Mouse (Mus musculus) embryonic facial prominence, embryonic 14.5 days (tissue): ENCODE results near the gene Tmem98. TPM values are rescaled to one million over a fixed set of nuclear protein-coding genes. Genes with fewer than 3 reads are reported as not detected.

ENCODE experiments used
- ATAC-seq: fragments of 200-750 bp; cut with Nextera tagmentation; 2 replicates; pipeline ENCODE4 v1.8.0; 2017; ENCODE audit warnings: low read depth, moderate number of reproducible peaks, moderate TSS enrichment
- DNase-seq: peaks from one replicate; pipeline ENCODE4 v3.0.0-alpha.2; 2015; ENCODE audit warnings: low spot score
- H3K27ac ChIP-seq: fragments of 300-500 bp; sonication (generic); replicated peaks from 2 replicates; pipeline ENCODE4 v1.5.1; 2014; ENCODE audit warnings: low read depth, mild to moderate bottlenecking, low read length, moderate library complexity
- H3K27me3 ChIP-seq: fragments of 300-500 bp; sonication (generic); replicated peaks from 2 replicates; pipeline ENCODE4 v1.6.1; 2014; ENCODE audit warnings: low read length; ENCODE audit not compliant: control insufficient read depth, insufficient read depth
- H3K36me3 ChIP-seq: fragments of 300-500 bp; sonication (generic); 2 replicates; pipeline ENCODE4 v1.6.1; 2014; ENCODE audit warnings: low read length, mixed read lengths; ENCODE audit not compliant: control insufficient read depth, insufficient read depth
- H3K4me1 ChIP-seq: fragments of 300-500 bp; sonication (generic); 2 replicates; pipeline ENCODE4 v1.6.1; 2014; ENCODE audit warnings: antibody characterized with exemption, low read length; ENCODE audit not compliant: control insufficient read depth, insufficient read depth
- H3K4me2 ChIP-seq: fragments of 300-500 bp; sonication (generic); 2 replicates; pipeline ENCODE4 v1.6.1; 2014; ENCODE audit warnings: low read depth, mild to moderate bottlenecking, low read length, moderate library complexity, mixed read lengths
- H3K4me3 ChIP-seq: fragments of 300-500 bp; sonication (generic); 2 replicates; pipeline ENCODE4 v1.5.1; 2014; ENCODE audit warnings: low read depth, mild to moderate bottlenecking, low read length
- H3K9ac ChIP-seq: fragments of 300-500 bp; sonication (generic); 2 replicates; pipeline ENCODE4 v1.6.1; 2014; ENCODE audit warnings: low read depth, mild to moderate bottlenecking, low read length, moderate library complexity, mixed read lengths
- H3K9me3 ChIP-seq: fragments of 300-500 bp; sonication (generic); 2 replicates; pipeline ENCODE4 v1.6.1; 2016; ENCODE audit warnings: low read length; ENCODE audit not compliant: control insufficient read depth
- WGBS: fragments of 180-500 bp; shearing (Covaris S2); extraction: QIAGEN DNeasy Blood & Tissue Kit; methylation state at CpG from one replicate; pipeline ENCODE4 v1.1.7; 2014; 5-methylcytosine and 5-hydroxymethylcytosine counted together
- polyA plus RNA-seq: library from polyadenylated mRNA; unstranded; fragments of >200 nt; fragmentation: Nextera tagmentation; extraction: Ambion mirVana; gene quantifications from 2 replicates; pipeline ENCODE4 v1.2.1, GENCODE M21; 2014

Gene Tmem98
- polyA plus RNA-seq, 1 experiment from 2014 or later, result 60.4 TPM

- H3K4me1 ChIP-seq, result no peaks in the 10 kb centered on the region
- no peak overlapping the region for H3K4me3 ChIP-seq
- H3K36me3 ChIP-seq, result no peaks in the 10 kb centered on the region
- H3K27me3 ChIP-seq, result no peaks in the 10 kb centered on the region
- ATAC-seq, result no peak
- H3K9me3 ChIP-seq, result no peaks in the 10 kb centered on the region
- H3K9ac ChIP-seq, result no peak overlapping the region
- no peak overlapping the region for H3K27ac ChIP-seq
- DNase-seq, result no peak
- 75% methylated on average over 3 of the region's 3 CpGs for WGBS
- H3K4me2 ChIP-seq, result no peak overlapping the region
Observed at GRCm38 (mm10) chr11:80853014-80853413, 43.0 kb downstream of the Tmem98 start.

DNA sequence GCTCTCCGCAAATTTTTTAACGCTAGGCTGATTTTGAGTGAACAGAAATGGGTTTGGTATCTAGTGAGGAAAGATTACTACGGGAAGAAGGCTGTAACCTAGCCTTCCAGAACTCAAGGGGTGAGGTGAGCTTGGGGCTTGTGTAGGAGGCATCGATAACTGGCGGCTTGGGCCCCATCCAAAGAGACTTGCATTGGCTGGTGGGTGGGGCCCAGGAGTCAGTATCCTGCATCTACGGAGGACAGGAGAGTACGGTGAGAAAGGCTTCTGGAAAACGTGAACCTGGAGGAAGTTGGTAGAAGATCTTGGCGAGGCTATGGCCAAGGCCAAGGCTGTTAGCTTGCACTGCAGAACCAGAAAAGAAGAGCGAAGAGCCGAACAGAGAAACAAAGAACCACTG lies 44.5 kb downstream of the Tmem98 start:
- H3K4me1 ChIP-seq, result no peaks in the 10 kb centered on the region
- no peaks in the 10 kb centered on the region for H3K27me3 ChIP-seq
- H3K36me3 ChIP-seq, result no peaks in the 10 kb centered on the region
- 85% methylated on average over 11 of the region's 11 CpGs for WGBS
- no peak for DNase-seq
- no peaks in the 10 kb centered on the region for H3K9me3 ChIP-seq
- H3K4me2 ChIP-seq, result no peak overlapping the region
- no peak overlapping the region for H3K9ac ChIP-seq
- H3K4me3 ChIP-seq, result no peak overlapping the region
- no peak overlapping the region for H3K27ac ChIP-seq
- ATAC-seq, result no peak

- no peak overlapping the region for H3K4me3 ChIP-seq
- no peak overlapping the region for H3K9ac ChIP-seq
- ATAC-seq (no peak), DNase-seq (no peak)
- no peak overlapping the region for H3K27ac ChIP-seq
- no peaks in the 10 kb centered on the region for H3K9me3 ChIP-seq
- H3K36me3 ChIP-seq, result no peaks in the 10 kb centered on the region
- no peaks in the 10 kb centered on the region for H3K27me3 ChIP-seq
- no peak overlapping the region for H3K4me2 ChIP-seq
- no peaks in the 10 kb centered on the region for H3K4me1 ChIP-seq
- 69% methylated on average over 7 of the region's 7 CpGs for WGBS
Observed at GRCm38 (mm10) chr11:80854908-80855307, 44.9 kb downstream of the Tmem98 start.

DNA sequence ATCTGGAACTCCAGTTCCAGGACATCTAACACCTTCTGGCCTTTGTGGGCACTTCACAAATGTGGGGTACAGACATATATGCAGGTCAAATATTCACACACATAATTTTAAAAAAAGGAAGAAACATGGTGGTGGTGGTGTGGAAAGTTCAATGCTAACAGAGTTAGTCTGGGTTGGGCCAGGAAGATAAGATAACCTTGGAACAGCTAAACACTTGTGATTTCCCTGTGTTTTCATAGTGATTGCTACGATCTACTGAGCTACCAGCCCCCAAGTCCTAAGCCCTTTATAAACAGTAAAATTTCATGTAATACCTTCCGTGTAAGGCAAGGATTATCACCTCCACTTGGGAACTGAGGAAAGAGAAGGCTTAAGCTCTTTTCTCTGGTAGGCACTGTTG lies 46.9 kb downstream of the Tmem98 start:
- Histone ChIP-seq H3K4me2 (no peak overlapping the region), H3K27me3 (no peaks in the 10 kb centered on the region), H3K4me1 (no peaks in the 10 kb centered on the region), H3K27ac (no peak overlapping the region), H3K36me3 (no peaks in the 10 kb centered on the region), H3K4me3 (no peak overlapping the region), H3K9ac (no peak overlapping the region), H3K9me3 (no peaks in the 10 kb centered on the region)
- DNase-seq (no peak), ATAC-seq (no peak)
- WGBS, result 75% methylated on average over 2 of the region's 2 CpGs

GRCm38 (mm10) chr11:80858065-80858464 lies 48.1 kb downstream of the Tmem98 start, which contains the start of gene Spaca3:
TSS of gene Spaca3 (plus strand) at chr11:80858365.
- no peak within 1 kb of the TSS for H3K9ac ChIP-seq
- DNase-seq (no peak), ATAC-seq (no peak)
- no peaks in the 10 kb centered on the region for H3K4me1 ChIP-seq
- no peaks in the 10 kb centered on the region for H3K9me3 ChIP-seq
- no peak within 1 kb of the TSS for H3K27ac ChIP-seq
- H3K36me3 ChIP-seq, result no peaks in the 10 kb centered on the region
- 70% methylated on average over 10 of the region's 10 CpGs for WGBS
- no peak within 1 kb of the TSS for H3K4me3 ChIP-seq
- H3K27me3 ChIP-seq, result no peaks in the 10 kb centered on the region
- H3K4me2 ChIP-seq, result no peak within 1 kb of the TSS

DNA sequence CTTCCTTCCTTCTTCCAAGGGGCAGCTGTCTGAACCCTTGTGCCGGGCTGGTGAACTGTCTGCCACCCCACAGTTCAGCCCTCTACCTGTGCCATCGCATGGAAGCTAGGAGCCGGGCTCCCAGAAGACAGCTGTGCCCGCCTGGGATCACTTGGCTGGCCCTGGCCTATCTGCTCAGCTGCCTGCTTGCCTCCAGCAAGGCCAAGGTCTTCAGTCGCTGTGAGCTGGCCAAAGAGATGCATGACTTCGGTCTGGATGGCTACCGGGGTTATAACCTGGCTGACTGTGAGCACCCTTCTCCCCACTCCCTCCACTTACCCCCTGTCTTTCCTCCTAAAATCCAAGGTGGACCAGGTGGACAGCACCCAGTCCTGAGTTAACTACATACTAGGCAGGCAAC lies 53.0 kb downstream of the Tmem98 start:
- no peaks in the 10 kb centered on the region for H3K27me3 ChIP-seq
- no peak overlapping the region for H3K9ac ChIP-seq
- ATAC-seq, result no peak
- DNase-seq, result no peak
- no peak overlapping the region for H3K4me3 ChIP-seq
- H3K27ac ChIP-seq, result no peak overlapping the region
- H3K36me3 ChIP-seq, result no peaks in the 10 kb centered on the region
- H3K9me3 ChIP-seq, result no peaks in the 10 kb centered on the region
- H3K4me2 ChIP-seq, result no peak overlapping the region
- WGBS, result 93% methylated on average over 7 of the region's 7 CpGs
- no peaks in the 10 kb centered on the region for H3K4me1 ChIP-seq

DNA sequence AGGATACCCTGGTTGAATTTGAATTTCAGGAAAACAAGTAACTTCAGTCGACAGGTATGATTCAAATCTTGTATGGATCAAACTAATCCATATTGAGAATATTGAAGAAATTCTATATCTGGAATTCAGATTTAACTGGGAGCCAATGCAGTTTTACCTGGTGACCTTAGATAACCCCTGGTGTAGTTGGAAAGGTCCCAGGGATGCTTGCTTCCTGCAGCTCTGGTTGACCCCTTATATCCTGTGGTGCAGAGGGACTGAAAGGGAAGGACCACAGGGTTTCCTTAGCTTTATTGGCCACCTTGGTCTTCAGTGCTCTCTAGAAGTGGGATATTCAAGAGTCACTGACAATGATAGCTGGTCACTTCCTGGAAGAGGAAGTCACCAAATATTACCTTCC lies 58.1 kb downstream of the Tmem98 start:
- DNase-seq (no peak), ATAC-seq (no peak)
- Histone ChIP-seq H3K36me3 (no peaks in the 10 kb centered on the region), H3K4me3 (no peak overlapping the region), H3K9me3 (no peaks in the 10 kb centered on the region), H3K27ac (no peak overlapping the region), H3K9ac (no peak overlapping the region), H3K4me1 (no peaks in the 10 kb centered on the region), H3K27me3 (no peaks in the 10 kb centered on the region), H3K4me2 (no peak overlapping the region)
- 94% methylated on average over 1 of the region's 1 CpGs for WGBS

Other genes with a start within 250 kb of the Tmem98 start
- 9.9 and 10.7 TPM in 2 replicates for gene Myo1d, start 30.1 kb upstream of the Tmem98 start, polyA plus RNA-seq
- not detected in 2 replicates for gene Spaca3, start 48.2 kb downstream of the Tmem98 start, polyA plus RNA-seq